Mouse (Mus musculus) mesoderm, embryonic 11.5 days (tissue): Measurements from ENCODE around the gene Cdh12.

Source experiments
- DNase-seq: peaks from one replicate; pipeline ENCODE4 v3.0.0-alpha.2; 2012; ENCODE audit warnings: low read depth, low spot score

Cdh12 gene

GRCm38 (mm10) chr15:20696229-20696628, 247.2 kb downstream of the Cdh12 start:
- peak; percentile 1 for DNase-seq

GRCm38 (mm10) chr15:20711859-20712258, 262.8 kb downstream of the Cdh12 start:
- DNase-seq: no peak

- DNase-seq: no peak
These were observed 323.2 kb downstream of the Cdh12 start for GRCm38 (mm10) chr15:20772289-20772688.

- no peak for DNase-seq
These were observed 324.4 kb downstream of the Cdh12 start for GRCm38 (mm10) chr15:20773423-20773822.

- peak; percentile 14 for DNase-seq
These were observed 347.9 kb downstream of the Cdh12 start for GRCm38 (mm10) chr15:20796999-20797398.

- DNase-seq: no peak
These were observed 349.5 kb downstream of the Cdh12 start for GRCm38 (mm10) chr15:20798541-20798940.

- peak; percentile 40 for DNase-seq
These were observed 386.8 kb downstream of the Cdh12 start for GRCm38 (mm10) chr15:20835887-20836286.

GRCm38 (mm10) chr15:20836991-20837390, 387.9 kb downstream of the Cdh12 start:
- peak; percentile 71 for DNase-seq

GRCm38 (mm10) chr15:20841479-20841878, 392.4 kb downstream of the Cdh12 start:
- DNase-seq: no peak

GRCm38 (mm10) chr15:20863076-20863475, 414.0 kb downstream of the Cdh12 start:
- DNase-seq: no peak

- no peak for DNase-seq
These were observed 423.5 kb downstream of the Cdh12 start for GRCm38 (mm10) chr15:20872518-20872917.

- DNase-seq: no peak
These were observed 427.9 kb downstream of the Cdh12 start for GRCm38 (mm10) chr15:20876993-20877392.

- DNase-seq: no peak
These were observed 444.4 kb downstream of the Cdh12 start for GRCm38 (mm10) chr15:20893471-20893870.

GRCm38 (mm10) chr15:20902568-20902967, 453.5 kb downstream of the Cdh12 start:
- DNase-seq: no peak

GRCm38 (mm10) chr15:20928221-20928620, 479.2 kb downstream of the Cdh12 start:
- no peak for DNase-seq

GRCm38 (mm10) chr15:20944000-20944399, 494.9 kb downstream of the Cdh12 start:
- no peak for DNase-seq

- no peak for DNase-seq
These were observed 518.4 kb downstream of the Cdh12 start for GRCm38 (mm10) chr15:20967463-20967862.

GRCm38 (mm10) chr15:20971041-20971440, 522.0 kb downstream of the Cdh12 start:
- no peak for DNase-seq

GRCm38 (mm10) chr15:21000541-21000940, 551.5 kb downstream of the Cdh12 start:
- no peak for DNase-seq

GRCm38 (mm10) chr15:21007931-21008330, 558.9 kb downstream of the Cdh12 start:
- no peak for DNase-seq

GRCm38 (mm10) chr15:21008487-21008886, 559.4 kb downstream of the Cdh12 start:
- no peak for DNase-seq

- DNase-seq: no peak
These were observed 559.9 kb downstream of the Cdh12 start for GRCm38 (mm10) chr15:21008969-21009368.

- no peak for DNase-seq
These were observed 614.6 kb downstream of the Cdh12 start for GRCm38 (mm10) chr15:21063683-21064082.

- no peak for DNase-seq
These were observed 620.2 kb downstream of the Cdh12 start for GRCm38 (mm10) chr15:21069264-21069663.
